Mouse (Mus musculus): ENCODE data around the gene Sos1.
"Not testable (repeated sequence)": the region's sequence is repeated elsewhere in the genome, so short reads cannot be mapped to it uniquely, and the experiment has no call there.

Gene Sos1

GRCm38 (mm10) chr17:80426901-80427300 lies 53.4 kb downstream of the Sos1 start:
- no peak for DNase-seq (ENCODE audit: extremely low spot score, low read depth, low spot score)

- DNase-seq (ENCODE audit: extremely low spot score, low read depth, low spot score) = no peak
Observed at GRCm38 (mm10) chr17:80426171-80426570, 54.1 kb downstream of the Sos1 start.

GRCm38 (mm10) chr17:80420998-80421397 lies 59.3 kb downstream of the Sos1 start:
- no peak for DNase-seq (ENCODE audit: extremely low spot score, low read depth, low spot score)

- no peak for DNase-seq (ENCODE audit: extremely low spot score, low read depth, low spot score)
Observed at GRCm38 (mm10) chr17:80418572-80419210, 61.6 kb downstream of the Sos1 start.

GRCm38 (mm10) chr17:80411182-80411581 lies 69.1 kb downstream of the Sos1 start:
- DNase-seq (ENCODE audit: extremely low spot score, low read depth, low spot score) = no peak

- no peak for DNase-seq (ENCODE audit: extremely low spot score, low read depth, low spot score)
Observed at GRCm38 (mm10) chr17:80398243-80398642, 82.0 kb downstream of the Sos1 start.

- DNase-seq (ENCODE audit: extremely low spot score, low read depth, low spot score) = no peak
Observed at GRCm38 (mm10) chr17:80391423-80392403, 88.5 kb downstream of the Sos1 start.

- DNase-seq (ENCODE audit: extremely low spot score, low read depth, low spot score) = no peak
Observed at GRCm38 (mm10) chr17:80390024-80390423, 90.2 kb downstream of the Sos1 start.

GRCm38 (mm10) chr17:80385671-80386070 lies 94.6 kb downstream of the Sos1 start:
- DNase-seq (ENCODE audit: extremely low spot score, low read depth, low spot score) = no peak

GRCm38 (mm10) chr17:80378386-80378785 lies 101.9 kb downstream of the Sos1 start:
- not testable (repeated sequence) for DNase-seq (ENCODE audit: extremely low spot score, low read depth, low spot score)

GRCm38 (mm10) chr17:80373726-80374096 lies 106.5 kb downstream of the Sos1 start:
- no peak for DNase-seq (ENCODE audit: extremely low spot score, low read depth, low spot score)

GRCm38 (mm10) chr17:80372989-80373725 lies 107.1 kb downstream of the Sos1 start, which contains the start of gene Gm10190:
Gene Gm10190, minus strand, starts transcription at chr17:80373541.
- no peak for DNase-seq (ENCODE audit: extremely low spot score, low read depth, low spot score)

GRCm38 (mm10) chr17:80368606-80369005 lies 111.6 kb downstream of the Sos1 start:
- no peak for DNase-seq (ENCODE audit: extremely low spot score, low read depth, low spot score)

- no peak for DNase-seq (ENCODE audit: extremely low spot score, low read depth, low spot score)
Observed at GRCm38 (mm10) chr17:80367276-80367675, 113.0 kb downstream of the Sos1 start.

- DNase-seq (ENCODE audit: extremely low spot score, low read depth, low spot score) = no peak
Observed at GRCm38 (mm10) chr17:80360245-80360644, 120.0 kb downstream of the Sos1 start.

GRCm38 (mm10) chr17:80347234-80347633 lies 133.0 kb downstream of the Sos1 start:
- DNase-seq (ENCODE audit: extremely low spot score, low read depth, low spot score) = no peak

GRCm38 (mm10) chr17:80346591-80347125 lies 133.6 kb downstream of the Sos1 start:
- DNase-seq (ENCODE audit: extremely low spot score, low read depth, low spot score) = no peak

- no peak for DNase-seq (ENCODE audit: extremely low spot score, low read depth, low spot score)
Observed at GRCm38 (mm10) chr17:80345277-80345676, 135.0 kb downstream of the Sos1 start.
